Mouse (Mus musculus) heart, adult 2 months (tissue): ENCODE data around the gene Dlg4.

ENCODE experiments used
- CTCF ChIP-seq: fragments of 200-600 bp; IDR thresholded peaks from 2 replicates; pipeline ENCODE4 v1.8.1; 2022; ENCODE audit warnings: antibody characterized with exemption, mild to moderate bottlenecking, moderate library complexity
- POLR2A ChIP-seq: fragments of 200-500 bp; IDR thresholded peaks from 2 replicates; pipeline ENCODE4 v1.6.1; 2011; ENCODE audit warnings: mild to moderate bottlenecking, low read depth, low read length, control low read depth; ENCODE audit not compliant: insufficient read depth

DNA sequence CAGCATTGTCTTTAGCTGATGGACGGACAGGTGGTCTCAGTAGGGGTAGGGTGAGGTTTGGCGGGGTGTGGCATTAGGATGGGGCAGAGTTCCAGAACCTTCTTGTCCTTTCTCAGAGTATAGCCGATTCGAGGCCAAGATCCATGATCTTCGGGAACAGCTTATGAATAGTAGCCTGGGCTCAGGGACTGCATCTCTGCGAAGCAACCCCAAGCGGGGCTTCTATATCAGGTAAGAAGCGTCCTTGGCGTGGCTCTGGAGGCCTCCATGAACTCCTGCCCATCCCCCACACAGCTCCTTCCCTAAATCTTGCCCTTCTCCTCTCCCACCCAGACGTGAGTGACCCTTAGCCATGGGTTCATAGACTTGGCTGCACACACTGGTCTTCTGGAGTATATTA is 22.9 kb downstream of the Dlg4 start:
- TF ChIP-seq POLR2A, result no peak
- TF ChIP-seq CTCF, result no peak
